Mouse (Mus musculus): ENCODE measurements around the gene Capn2.

DNA sequence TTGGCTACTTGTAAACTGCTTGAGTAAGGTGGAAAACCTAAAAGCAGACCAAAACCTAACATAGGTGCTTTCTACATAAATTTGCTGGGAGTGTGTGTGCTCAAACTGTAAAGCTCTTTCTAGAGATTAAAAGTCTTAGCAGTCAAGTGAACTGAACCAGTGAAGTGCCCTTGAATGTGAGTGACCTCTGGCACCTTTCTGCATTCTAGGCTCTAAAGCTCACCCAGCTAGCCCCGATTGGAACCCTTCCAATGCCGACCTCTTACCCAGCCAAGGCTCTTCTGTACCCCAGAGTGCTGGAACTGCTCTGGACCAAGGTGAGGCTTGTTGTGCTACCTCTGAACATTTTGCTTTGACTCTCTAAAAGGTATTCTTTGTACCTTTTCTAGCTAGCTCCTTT lies 73.3 kb downstream of the Capn2 start:
- TF ChIP-seq CTCF (IDR thresholded peaks at IDR 0.05; ENCODE audit: control insufficient read depth, insufficient read depth, insufficient replicate concordance, low read depth, low read length) (no peak), POLR2A (IDR thresholded peaks at IDR 0.05; ENCODE audit: control insufficient read depth, low read depth, low read length) (no peak)
